Mouse (Mus musculus): Measurements from ENCODE around the gene Fn3krp. TPM values are rescaled to one million over a fixed set of nuclear protein-coding genes. Genes with fewer than 3 reads are reported as not detected.

The Fn3krp gene
- total and polyA plus RNA-seq, 2 experiments from 2014 or later, result 9.0 to 22.4 TPM

GRCm38 (mm10) chr11:121388554-121388945 is 32.7 kb upstream of the Fn3krp start:
- peak; percentile 34; the same call in 1 of the 2 replicates for ATAC-seq (ENCODE audit: low FRiP score)
- Histone ChIP-seq H3K27ac (ENCODE audit: low read depth, low read length) (0 out of 2 replicates have a peak overlapping the region, but pooled peaks have one; percentile 13), H3K9ac (replicated peaks; ENCODE audit: low read length, poor library complexity, severe bottlenecking) (no peak overlapping the region), H3K4me1 (ENCODE audit: insufficient read depth, low read length) (peaks cover 3% of the 10 kb centered on the region; the same call in 1 of the 2 replicates), H3K4me2 (ENCODE audit: low read depth, low read length, poor library complexity, severe bottlenecking) (peak overlapping the region; percentile 85), H3K4me3 (ENCODE audit: low read depth, low read length) (peak overlapping the region; percentile 68), H3K27me3 (ENCODE audit: insufficient read depth, low read length) (no peaks in the 10 kb centered on the region), H3K9me3 (ENCODE audit: low read length) (no peaks in the 10 kb centered on the region), H3K36me3 (ENCODE audit: insufficient read depth, low read length) (no peaks in the 10 kb centered on the region)
- WGBS, result 12% methylated on average over 6 of the region's 6 CpGs
- DNase-seq (ENCODE audit: low spot score), result no peak
- peak; percentile 35 for TF ChIP-seq CTCF (IDR thresholded peaks at IDR 0.05)

GRCm38 (mm10) chr11:121390793-121391192 is 30.4 kb upstream of the Fn3krp start:
- no peak overlapping the region for H3K27ac ChIP-seq (ENCODE audit: low read depth, low read length)
- 66% methylated on average over 3 of the region's 3 CpGs for WGBS
- H3K4me2 ChIP-seq (ENCODE audit: low read depth, low read length, poor library complexity, severe bottlenecking), result no peak overlapping the region
- no peak for ATAC-seq (ENCODE audit: low FRiP score)
- H3K4me3 ChIP-seq (ENCODE audit: low read depth, low read length), result no peak overlapping the region
- no peak for TF ChIP-seq CTCF (IDR thresholded peaks at IDR 0.05)
- H3K4me1 ChIP-seq (ENCODE audit: insufficient read depth, low read length), result peaks cover 3% of the 10 kb centered on the region; the same call in 1 of the 2 replicates
- H3K9me3 ChIP-seq (ENCODE audit: low read length), result no peaks in the 10 kb centered on the region
- no peaks in the 10 kb centered on the region for H3K27me3 ChIP-seq (ENCODE audit: insufficient read depth, low read length)
- H3K36me3 ChIP-seq (ENCODE audit: insufficient read depth, low read length), result no peaks in the 10 kb centered on the region
- H3K9ac ChIP-seq (replicated peaks; ENCODE audit: low read length, poor library complexity, severe bottlenecking), result no peak overlapping the region
- no peak for DNase-seq (ENCODE audit: low spot score)

GRCm38 (mm10) chr11:121392405-121392804 is 28.8 kb upstream of the Fn3krp start:
- H3K9me3 ChIP-seq (ENCODE audit: low read length), result no peaks in the 10 kb centered on the region
- no peak for TF ChIP-seq CTCF (IDR thresholded peaks at IDR 0.05)
- DNase-seq (ENCODE audit: low spot score) (no peak), ATAC-seq (ENCODE audit: low FRiP score) (no peak)
- no peaks in the 10 kb centered on the region for H3K36me3 ChIP-seq (ENCODE audit: insufficient read depth, low read length)
- no peak overlapping the region for H3K4me2 ChIP-seq (ENCODE audit: low read depth, low read length, poor library complexity, severe bottlenecking)
- H3K4me3 ChIP-seq (ENCODE audit: low read depth, low read length), result no peak overlapping the region
- H3K27ac ChIP-seq (ENCODE audit: low read depth, low read length), result no peak overlapping the region
- H3K9ac ChIP-seq (replicated peaks; ENCODE audit: low read length, poor library complexity, severe bottlenecking), result no peak overlapping the region
- H3K4me1 ChIP-seq (ENCODE audit: insufficient read depth, low read length), result no peaks in the 10 kb centered on the region
- H3K27me3 ChIP-seq (ENCODE audit: insufficient read depth, low read length), result no peaks in the 10 kb centered on the region
- 86% methylated on average over 3 of the region's 3 CpGs for WGBS

- Histone ChIP-seq H3K36me3 (ENCODE audit: insufficient read depth, low read length) (no peaks in the 10 kb centered on the region), H3K9ac (replicated peaks; ENCODE audit: low read length, poor library complexity, severe bottlenecking) (no peak overlapping the region), H3K4me2 (ENCODE audit: low read depth, low read length, poor library complexity, severe bottlenecking) (no peak overlapping the region), H3K27ac (ENCODE audit: low read depth, low read length) (no peak overlapping the region), H3K4me1 (ENCODE audit: insufficient read depth, low read length) (no peaks in the 10 kb centered on the region), H3K9me3 (ENCODE audit: low read length) (no peaks in the 10 kb centered on the region), H3K27me3 (ENCODE audit: insufficient read depth, low read length) (no peaks in the 10 kb centered on the region), H3K4me3 (ENCODE audit: low read depth, low read length) (no peak overlapping the region)
- no peak for TF ChIP-seq CTCF (IDR thresholded peaks at IDR 0.05)
- ATAC-seq (ENCODE audit: low FRiP score) (no peak), DNase-seq (ENCODE audit: low spot score) (no peak)
- WGBS, result 71% methylated on average over 3 of the region's 3 CpGs
Observed at GRCm38 (mm10) chr11:121407366-121408155, 13.6 kb upstream of the Fn3krp start.

- Histone ChIP-seq H3K4me1 (ENCODE audit: insufficient read depth, low read length) (no peaks in the 10 kb centered on the region), H3K27me3 (ENCODE audit: insufficient read depth, low read length) (no peaks in the 10 kb centered on the region), H3K9me3 (ENCODE audit: low read length) (no peaks in the 10 kb centered on the region), H3K4me2 (ENCODE audit: low read depth, low read length, poor library complexity, severe bottlenecking) (no peak overlapping the region), H3K36me3 (ENCODE audit: insufficient read depth, low read length) (no peaks in the 10 kb centered on the region), H3K4me3 (ENCODE audit: low read depth, low read length) (no peak overlapping the region), H3K9ac (replicated peaks; ENCODE audit: low read length, poor library complexity, severe bottlenecking) (no peak overlapping the region), H3K27ac (ENCODE audit: low read depth, low read length) (no peak overlapping the region)
- WGBS, result 86% methylated on average over 5 of the region's 5 CpGs
- no peak for TF ChIP-seq CTCF (IDR thresholded peaks at IDR 0.05)
- DNase-seq (ENCODE audit: low spot score), result no peak
- ATAC-seq (ENCODE audit: low FRiP score), result no peak
Observed at GRCm38 (mm10) chr11:121414762-121415161, 6.4 kb upstream of the Fn3krp start.

GRCm38 (mm10) chr11:121415351-121415750 is 5.8 kb upstream of the Fn3krp start:
- 78% methylated on average over 5 of the region's 5 CpGs for WGBS
- no peak for TF ChIP-seq CTCF (IDR thresholded peaks at IDR 0.05)

More at GRCm38 (mm10) chr11:121415351-121415750, 5.8 kb upstream of the Fn3krp start:
- H3K9me3 ChIP-seq (ENCODE audit: low read length), result no peaks in the 10 kb centered on the region
- DNase-seq (ENCODE audit: low spot score) (no peak), ATAC-seq (ENCODE audit: low FRiP score) (no peak)
- H3K4me1 ChIP-seq (ENCODE audit: insufficient read depth, low read length), result no peaks in the 10 kb centered on the region
- H3K27me3 ChIP-seq (ENCODE audit: insufficient read depth, low read length), result no peaks in the 10 kb centered on the region
- H3K27ac ChIP-seq (ENCODE audit: low read depth, low read length), result no peak overlapping the region
- H3K4me3 ChIP-seq (ENCODE audit: low read depth, low read length), result no peak overlapping the region
- H3K36me3 ChIP-seq (ENCODE audit: insufficient read depth, low read length), result no peaks in the 10 kb centered on the region
- no peak overlapping the region for H3K4me2 ChIP-seq (ENCODE audit: low read depth, low read length, poor library complexity, severe bottlenecking)
- no peak overlapping the region for H3K9ac ChIP-seq (replicated peaks; ENCODE audit: low read length, poor library complexity, severe bottlenecking)
